Mouse (Mus musculus) hindbrain, embryonic 10.5 days (tissue): Measurements from ENCODE around the gene Tril. TPM values are rescaled to one million over a fixed set of nuclear protein-coding genes. Genes with fewer than 3 reads are reported as not detected.
A peak's percentile ranks its signal among the peaks of the same experiment; 100 is the strongest.

Experiments
- DNase-seq: peaks from one replicate; pipeline ENCODE4 v3.0.0-alpha.2; 2017; ENCODE audit warnings: low spot score
- H3K27ac ChIP-seq: fragments of 300-500 bp; sonication (generic); 2 replicates; pipeline ENCODE4 v1.5.1; 2016; ENCODE audit warnings: mild to moderate bottlenecking, moderate library complexity
- H3K27me3 ChIP-seq: fragments of 300-500 bp; sonication (generic); 2 replicates; pipeline ENCODE4 v1.6.1; 2016; ENCODE audit warnings: mild to moderate bottlenecking; ENCODE audit not compliant: poor library complexity, insufficient read depth, severe bottlenecking
- H3K36me3 ChIP-seq: fragments of 300-500 bp; sonication (generic); 2 replicates; pipeline ENCODE4 v1.6.1; 2016; ENCODE audit warnings: mild to moderate bottlenecking, moderate library complexity
- H3K4me1 ChIP-seq: fragments of 300-500 bp; sonication (generic); replicated peaks from 2 replicates; pipeline ENCODE4 v1.6.1; 2016; ENCODE audit warnings: mild to moderate bottlenecking
- H3K4me3 ChIP-seq: fragments of 300-500 bp; sonication (generic); 2 replicates; pipeline ENCODE4 v1.5.1; 2016; ENCODE audit warnings: mild to moderate bottlenecking, moderate library complexity
- H3K9me3 ChIP-seq: fragments of 300-500 bp; sonication (generic); 2 replicates; pipeline ENCODE4 v1.6.1; 2016; ENCODE audit warnings: mild to moderate bottlenecking, moderate library complexity
- WGBS: fragments of 180-500 bp; shearing (Covaris S2); methylation state at CpG from one replicate; pipeline ENCODE4 v1.1.7; 2016; 5-methylcytosine and 5-hydroxymethylcytosine counted together
- polyA plus RNA-seq: library from polyadenylated mRNA; unstranded; fragments of >200 nt; fragmentation: Nextera tagmentation; extraction: Ambion mirVana; gene quantifications from 2 replicates; pipeline ENCODE4 v1.2.1, GENCODE M21; 2016

The Tril gene
- polyA plus RNA-seq, 1 experiment from 2014 or later = 30.8 TPM

DNA sequence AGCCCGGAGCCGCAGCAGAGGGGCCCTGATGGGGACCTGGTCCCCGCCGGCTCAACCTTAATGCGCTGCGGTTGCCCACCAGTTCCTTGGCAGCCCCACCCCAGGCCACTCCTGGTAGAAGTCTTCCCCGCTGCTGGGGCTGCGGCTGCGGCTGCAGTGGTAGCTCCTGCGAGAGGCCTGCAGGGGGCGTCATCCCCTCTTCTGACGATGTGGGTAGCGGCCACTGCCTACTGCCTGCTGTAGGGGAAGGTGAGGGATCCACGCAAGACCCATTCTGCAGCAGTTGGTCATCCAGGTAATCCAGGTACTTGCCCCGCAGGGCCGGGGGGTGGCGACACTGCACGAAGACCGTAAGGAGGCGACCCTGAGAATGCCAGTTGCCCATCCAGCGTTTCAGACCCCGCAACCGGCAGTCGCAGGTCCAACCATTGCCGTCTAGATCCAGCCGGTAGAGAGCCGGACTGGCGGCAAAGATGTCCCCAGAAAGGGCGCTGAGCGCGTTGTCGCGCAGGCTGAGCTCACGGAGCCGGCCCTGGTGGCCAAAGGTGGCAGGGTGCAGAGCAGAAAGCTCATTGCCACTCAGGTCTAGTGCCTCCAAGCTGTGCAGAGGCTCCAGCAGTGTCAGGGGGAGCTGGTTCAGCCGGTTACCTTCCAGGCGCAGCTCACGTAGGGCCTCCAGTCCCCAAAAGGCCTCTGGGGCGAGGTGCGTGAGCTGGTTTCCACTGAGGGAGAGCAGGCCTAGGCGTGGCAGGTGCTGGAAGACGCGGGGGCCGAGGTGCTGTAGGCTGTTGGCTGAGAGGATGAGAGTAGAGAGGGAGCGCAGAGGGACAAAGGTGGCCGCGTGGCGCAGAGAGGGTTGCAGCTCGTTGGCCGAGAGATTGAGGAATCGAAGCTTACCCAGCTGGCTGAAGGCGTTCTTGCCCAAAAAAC lies 1.6 kb downstream of the Tril start:
- Histone ChIP-seq H3K27me3 (peaks cover 73% of the 10 kb centered on the region), H3K4me1 (peaks cover 49% of the 10 kb centered on the region), H3K27ac (peak overlapping the region; percentile 92), H3K9me3 (no peaks in the 10 kb centered on the region), H3K36me3 (no peaks in the 10 kb centered on the region), H3K4me3 (peak overlapping the region; percentile 67)
- 3% methylated on average over 52 of the region's 52 CpGs for WGBS
- peak; percentile 78 for DNase-seq

GRCm38 (mm10) chr6:53818264-53818731 lies 2.3 kb downstream of the Tril start:
- peak overlapping the region; percentile 92 for H3K27ac ChIP-seq
- no peaks in the 10 kb centered on the region for H3K9me3 ChIP-seq
- peak overlapping the region; percentile 67 for H3K4me3 ChIP-seq
- H3K27me3 ChIP-seq = peaks cover 71% of the 10 kb centered on the region
- 2% methylated on average over 42 of the region's 42 CpGs for WGBS
- DNase-seq = peak; percentile 75
- no peaks in the 10 kb centered on the region for H3K36me3 ChIP-seq
- peaks cover 49% of the 10 kb centered on the region for H3K4me1 ChIP-seq

GRCm38 (mm10) chr6:53817763-53818174 lies 2.9 kb downstream of the Tril start:
- Histone ChIP-seq H3K36me3 (no peaks in the 10 kb centered on the region), H3K9me3 (no peaks in the 10 kb centered on the region), H3K4me3 (peak overlapping the region; percentile 67), H3K27ac (peak overlapping the region; percentile 92), H3K27me3 (peaks cover 67% of the 10 kb centered on the region), H3K4me1 (peaks cover 49% of the 10 kb centered on the region)
- peak; percentile 47 for DNase-seq
- 14% methylated on average over 33 of the region's 33 CpGs for WGBS

DNA sequence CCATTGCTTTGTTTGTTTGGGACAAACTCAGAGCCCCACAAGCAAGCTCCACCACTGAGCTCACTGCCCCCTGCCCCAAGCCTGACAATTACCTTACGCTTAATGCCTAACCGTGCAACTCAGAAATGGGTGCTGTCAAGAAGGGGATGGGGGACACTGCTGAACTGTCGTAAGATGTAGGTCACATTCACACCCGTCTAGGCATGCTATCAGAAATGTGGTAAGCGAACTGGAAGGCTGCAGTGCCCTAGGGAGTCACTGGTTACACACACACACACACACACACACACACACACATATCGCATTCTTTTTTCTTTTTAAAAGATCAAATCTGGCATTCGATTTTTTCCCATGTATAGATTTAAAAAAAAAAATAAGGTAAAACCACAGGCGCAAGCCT lies 4.0 kb downstream of the Tril start:
- Histone ChIP-seq H3K4me3 (no peak overlapping the region), H3K27me3 (peaks cover 56% of the 10 kb centered on the region), H3K4me1 (peaks cover 48% of the 10 kb centered on the region), H3K9me3 (no peaks in the 10 kb centered on the region), H3K27ac (no peak overlapping the region), H3K36me3 (no peaks in the 10 kb centered on the region)
- no peak for DNase-seq
- WGBS = 82% methylated on average over 8 of the region's 8 CpGs

DNA sequence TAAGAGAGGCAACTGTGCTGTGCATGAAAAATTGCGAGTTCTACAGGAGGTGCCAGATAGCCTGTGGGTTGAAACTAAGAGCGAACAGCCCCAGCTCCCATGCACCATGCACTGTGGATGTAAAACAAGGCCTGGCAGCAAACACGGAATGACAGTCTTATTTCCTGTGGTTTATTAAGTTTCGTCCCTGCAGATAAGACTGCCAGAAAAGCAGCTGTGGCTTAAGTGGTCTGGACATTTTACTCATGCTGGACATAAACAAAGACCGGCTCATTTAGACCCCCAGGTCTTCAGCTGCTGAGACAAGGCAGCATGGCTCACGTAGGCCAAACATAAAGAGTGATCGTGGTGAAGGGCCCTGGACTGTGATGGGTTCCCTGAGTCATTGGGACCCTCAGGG lies 4.9 kb downstream of the Tril start:
- no peaks in the 10 kb centered on the region for H3K36me3 ChIP-seq
- no peaks in the 10 kb centered on the region for H3K9me3 ChIP-seq
- no peak overlapping the region for H3K4me3 ChIP-seq
- H3K27ac ChIP-seq = no peak overlapping the region
- no peak for DNase-seq
- peaks cover 46% of the 10 kb centered on the region for H3K27me3 ChIP-seq
- H3K4me1 ChIP-seq = peaks cover 39% of the 10 kb centered on the region
- WGBS = 82% methylated on average over 7 of the region's 7 CpGs

DNA sequence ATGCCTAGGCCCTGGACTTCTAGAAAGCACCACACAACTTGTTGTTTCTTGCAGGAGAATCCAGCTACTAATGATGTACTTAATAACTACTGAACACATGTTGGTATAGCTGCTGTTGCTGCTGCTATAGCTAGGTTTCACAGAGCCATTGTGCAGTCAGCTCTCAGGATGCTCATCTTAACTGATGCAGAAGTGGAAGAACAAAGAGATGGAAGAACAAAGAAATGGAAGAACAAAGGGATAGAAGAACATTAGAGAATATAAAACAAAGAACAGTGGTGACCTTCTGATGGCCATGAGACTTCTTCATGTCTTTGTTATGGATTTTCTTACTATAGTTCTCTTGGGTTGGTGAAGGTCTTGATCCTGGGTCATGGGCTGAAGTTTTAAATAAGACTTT lies 6.4 kb downstream of the Tril start:
- Histone ChIP-seq H3K4me3 (no peak overlapping the region), H3K9me3 (no peaks in the 10 kb centered on the region), H3K27me3 (peaks cover 33% of the 10 kb centered on the region), H3K27ac (no peak overlapping the region), H3K4me1 (peaks cover 25% of the 10 kb centered on the region), H3K36me3 (no peaks in the 10 kb centered on the region)
- no peak for DNase-seq

DNA sequence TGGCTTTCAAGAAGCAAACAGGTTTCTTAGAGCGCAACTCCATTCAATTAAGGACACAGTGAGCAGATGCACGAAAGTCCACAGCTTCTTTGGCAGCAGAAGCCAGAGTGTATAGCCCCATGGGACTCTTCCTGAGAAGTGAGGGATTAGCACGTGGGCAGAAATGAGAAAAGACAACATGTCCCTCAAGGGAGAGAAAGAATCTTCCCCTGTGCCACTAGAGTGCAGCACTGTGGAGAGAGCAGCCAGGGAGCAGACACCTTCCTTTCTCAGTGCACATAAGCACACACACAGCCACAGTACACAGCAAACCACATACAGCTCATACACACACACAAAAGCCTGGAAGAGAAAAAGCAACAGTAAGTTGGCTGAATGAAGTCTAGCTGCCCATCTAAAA lies 8.4 kb downstream of the Tril start:
- Histone ChIP-seq H3K9me3 (no peaks in the 10 kb centered on the region), H3K4me3 (no peak overlapping the region), H3K27me3 (peaks cover 16% of the 10 kb centered on the region), H3K4me1 (peaks cover 11% of the 10 kb centered on the region), H3K27ac (no peak overlapping the region), H3K36me3 (no peaks in the 10 kb centered on the region)
- DNase-seq = no peak
- WGBS = 61% methylated on average over 3 of the region's 3 CpGs

- WGBS = 88% methylated on average over 9 of the region's 9 CpGs
- Histone ChIP-seq H3K9me3 (no peaks in the 10 kb centered on the region), H3K36me3 (no peaks in the 10 kb centered on the region), H3K4me3 (no peak overlapping the region), H3K4me1 (peaks cover 17% of the 10 kb centered on the region), H3K27me3 (peaks cover 4% of the 10 kb centered on the region; the same call in 1 of the 2 replicates), H3K27ac (no peak overlapping the region)
- DNase-seq = no peak
Observed at GRCm38 (mm10) chr6:53808801-53809200, 11.8 kb downstream of the Tril start.

- 71% methylated on average over 3 of the region's 3 CpGs for WGBS
- H3K27me3 ChIP-seq = peaks cover 8% of the 10 kb centered on the region; the same call in 1 of the 2 replicates
- no peak for DNase-seq
- H3K4me1 ChIP-seq = peaks cover 22% of the 10 kb centered on the region
- no peaks in the 10 kb centered on the region for H3K36me3 ChIP-seq
- no peak overlapping the region for H3K4me3 ChIP-seq
- no peak overlapping the region for H3K27ac ChIP-seq
- no peaks in the 10 kb centered on the region for H3K9me3 ChIP-seq
Observed at GRCm38 (mm10) chr6:53807185-53807584, 13.4 kb downstream of the Tril start.

DNA sequence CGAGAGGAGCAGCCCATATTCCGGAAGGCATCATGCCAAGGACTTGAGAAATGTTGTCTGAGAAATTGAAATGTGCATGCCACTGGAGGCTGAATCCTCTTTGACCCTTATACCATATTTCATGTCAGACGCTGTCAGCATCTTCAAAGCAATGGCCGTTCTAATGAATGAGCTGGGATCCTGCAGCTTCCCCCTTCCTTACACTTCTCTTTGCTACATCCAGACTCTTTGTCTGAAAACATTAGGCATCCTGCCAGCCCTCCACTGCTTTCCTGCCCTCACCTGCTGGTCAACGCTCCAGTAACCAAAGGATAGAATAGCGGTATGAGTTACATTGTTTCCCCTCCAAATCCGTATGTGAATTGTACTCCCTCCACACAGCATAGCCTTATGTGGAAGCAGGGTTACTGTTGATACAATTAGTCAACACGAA lies 14.0 kb downstream of the Tril start:
- Histone ChIP-seq H3K36me3 (no peaks in the 10 kb centered on the region), H3K27me3 (peaks cover 12% of the 10 kb centered on the region; the same call in 1 of the 2 replicates), H3K27ac (no peak overlapping the region), H3K4me1 (peaks cover 27% of the 10 kb centered on the region), H3K4me3 (no peak overlapping the region), H3K9me3 (no peaks in the 10 kb centered on the region)
- 63% methylated on average over 8 of the region's 8 CpGs for WGBS
- no peak for DNase-seq

- no peak overlapping the region for H3K4me3 ChIP-seq
- no peaks in the 10 kb centered on the region for H3K36me3 ChIP-seq
- H3K27ac ChIP-seq = no peak overlapping the region
- H3K27me3 ChIP-seq = peaks cover 14% of the 10 kb centered on the region; the same call in 1 of the 2 replicates
- WGBS = 81% methylated on average over 5 of the region's 5 CpGs
- no peaks in the 10 kb centered on the region for H3K9me3 ChIP-seq
- H3K4me1 ChIP-seq = peaks cover 32% of the 10 kb centered on the region
- no peak for DNase-seq
Observed at GRCm38 (mm10) chr6:53806021-53806420, 14.6 kb downstream of the Tril start.

DNA sequence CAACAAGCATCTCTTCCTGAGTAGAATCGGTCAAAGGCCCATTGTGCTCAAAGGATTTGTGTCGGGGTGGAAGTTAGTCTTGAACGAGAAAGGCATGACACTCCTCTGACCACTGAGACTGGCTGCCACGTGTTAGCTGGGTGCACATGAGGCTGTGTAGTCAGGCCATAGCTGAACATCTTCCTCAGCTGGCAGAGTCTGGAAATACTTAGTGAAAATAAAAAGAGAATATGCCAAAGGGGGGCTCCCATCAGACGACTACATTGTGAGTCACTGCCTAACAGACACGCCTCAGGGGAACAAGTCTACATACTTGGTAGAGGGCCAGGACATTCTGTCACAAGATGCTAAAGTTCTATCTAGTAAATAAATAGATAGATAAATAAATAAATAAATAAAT lies 16.5 kb downstream of the Tril start:
- no peaks in the 10 kb centered on the region for H3K9me3 ChIP-seq
- WGBS = 80% methylated on average over 6 of the region's 6 CpGs
- H3K4me1 ChIP-seq = peaks cover 32% of the 10 kb centered on the region

DNA sequence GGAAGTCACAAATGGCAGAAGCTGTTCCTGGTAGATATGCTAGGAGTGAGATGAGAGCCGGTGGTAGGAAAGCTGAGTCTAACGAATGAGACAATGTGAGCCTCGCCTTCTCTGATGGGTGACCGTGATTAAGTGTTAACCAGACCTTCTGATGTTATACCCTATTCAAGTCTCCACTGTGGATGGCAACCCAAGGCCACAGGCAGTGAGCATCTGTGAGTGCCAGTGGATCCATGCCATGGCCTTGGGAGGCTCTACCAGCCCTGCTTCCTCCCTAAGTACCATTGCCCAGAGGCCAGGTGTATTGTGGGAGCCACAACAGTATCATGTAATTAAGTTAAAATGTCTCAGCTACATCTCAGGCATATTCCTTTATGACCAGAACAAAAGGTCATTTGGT lies 17.1 kb downstream of the Tril start:
- no peak for DNase-seq
- WGBS = 94% methylated on average over 4 of the region's 4 CpGs
- Histone ChIP-seq H3K27me3 (peaks cover 10% of the 10 kb centered on the region; the same call in 1 of the 2 replicates), H3K27ac (no peak overlapping the region), H3K4me3 (no peak overlapping the region), H3K9me3 (no peaks in the 10 kb centered on the region), H3K4me1 (peaks cover 32% of the 10 kb centered on the region), H3K36me3 (no peaks in the 10 kb centered on the region)

More for the DNA sequence above, 16.5 kb downstream of the Tril start:
- H3K36me3 ChIP-seq = no peaks in the 10 kb centered on the region
- no peak overlapping the region for H3K27ac ChIP-seq
- DNase-seq = no peak
- H3K4me3 ChIP-seq = no peak overlapping the region
- H3K27me3 ChIP-seq = peaks cover 12% of the 10 kb centered on the region; the same call in 1 of the 2 replicates
